Mouse (Mus musculus) midbrain, postnatal 0 days (tissue): ENCODE data around the gene Col23a1. TPM values are rescaled to one million over a fixed set of nuclear protein-coding genes. Genes with fewer than 3 reads are reported as not detected.

ENCODE experiments used
- ATAC-seq: fragments of 200-750 bp; cut with Nextera tagmentation; 2 replicates; pipeline ENCODE4 v1.8.0; 2017; ENCODE audit warnings: moderate number of reproducible peaks, mild to moderate bottlenecking, moderate TSS enrichment, moderate library complexity; ENCODE audit not compliant: low FRiP score
- DNase-seq: peaks from one replicate; pipeline ENCODE4 v3.0.0-alpha.2; 2015; ENCODE audit warnings: low spot score
- H3K27ac ChIP-seq: fragments of 300-500 bp; sonication (generic); 2 replicates; pipeline ENCODE4 v1.5.1; 2014; ENCODE audit warnings: low read depth, mild to moderate bottlenecking, low read length, mixed read lengths
- H3K27me3 ChIP-seq: fragments of 300-500 bp; sonication (generic); 2 replicates; pipeline ENCODE4 v1.6.1; 2014; ENCODE audit warnings: low read length, control low read depth, mixed read lengths; ENCODE audit not compliant: insufficient read depth
- H3K36me3 ChIP-seq: fragments of 300-500 bp; sonication (generic); 2 replicates; pipeline ENCODE4 v1.6.1; 2014; ENCODE audit warnings: low read length, control low read depth, mixed read lengths; ENCODE audit not compliant: insufficient read depth
- H3K4me1 ChIP-seq: fragments of 300-500 bp; sonication (generic); 2 replicates; pipeline ENCODE4 v1.6.1; 2014; ENCODE audit warnings: mild to moderate bottlenecking, control low read depth, antibody characterized with exemption, low read length, mixed read lengths; ENCODE audit not compliant: insufficient read depth
- H3K4me2 ChIP-seq: fragments of 300-500 bp; sonication (generic); 2 replicates; pipeline ENCODE4 v1.6.1; 2014; ENCODE audit warnings: low read depth, mild to moderate bottlenecking, low read length, mixed read lengths; ENCODE audit not compliant: poor library complexity, severe bottlenecking
- H3K4me3 ChIP-seq: fragments of 300-500 bp; sonication (generic); 2 replicates; pipeline ENCODE4 v1.5.1; 2014; ENCODE audit warnings: low read depth, mild to moderate bottlenecking, low read length, moderate library complexity
- H3K9ac ChIP-seq: fragments of 300-500 bp; sonication (generic); replicated peaks from 2 replicates; pipeline ENCODE4 v1.6.1; 2014; ENCODE audit warnings: mild to moderate bottlenecking, low read length, moderate library complexity, mixed read lengths; ENCODE audit not compliant: poor library complexity, severe bottlenecking
- H3K9me3 ChIP-seq: fragments of 300-500 bp; sonication (generic); 2 replicates; pipeline ENCODE4 v1.6.1; 2016; ENCODE audit warnings: low read length, control low read depth
- CTCF ChIP-seq: IDR thresholded peaks from 2 replicates; pipeline ENCODE4 v1.5.1; 2016; ENCODE audit warnings: antibody characterized with exemption, mild to moderate bottlenecking
- WGBS: fragments of 180-500 bp; shearing (Covaris S2); extraction: QIAGEN DNeasy Blood & Tissue Kit; methylation state at CpG from one replicate; pipeline ENCODE4 v1.1.7; 2014; 5-methylcytosine and 5-hydroxymethylcytosine counted together
- polyA plus RNA-seq: library from polyadenylated mRNA; unstranded; fragments of >200 nt; fragmentation: Nextera tagmentation; extraction: Ambion mirVana; gene quantifications from 2 replicates; pipeline ENCODE4 v1.2.1, GENCODE M21; 2015
- total RNA-seq: library from RNA; depleted of rRNA; stranded (reverse); fragments of >200 nt; gene quantifications from 2 replicates; pipeline ENCODE4 v1.2.3, GENCODE M21; 2014

The Col23a1 gene
- total and polyA plus RNA-seq, 2 experiments from 2014 or later = 4.5 to 13.5 TPM

DNA sequence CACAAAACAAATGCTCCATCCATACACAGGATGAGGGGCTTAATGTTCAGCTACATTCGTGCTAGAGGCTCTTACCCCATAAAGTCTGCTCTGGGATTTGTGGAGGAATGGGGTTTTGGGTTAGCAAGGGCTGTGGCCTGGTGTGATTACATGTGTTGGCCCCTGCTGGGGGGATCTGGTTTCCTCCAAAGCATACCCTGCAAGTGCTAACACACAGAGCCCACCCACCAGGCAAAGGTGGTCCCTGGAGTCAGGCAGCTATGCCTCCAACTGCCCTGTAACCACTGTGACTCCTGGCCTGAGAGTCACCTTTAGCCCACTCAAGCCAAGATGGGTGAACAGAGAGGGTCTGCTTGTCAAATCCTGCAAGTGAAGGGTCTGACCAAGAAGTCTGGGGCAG is 82.2 kb downstream of the Col23a1 start:
- Histone ChIP-seq H3K9me3 (no peaks in the 10 kb centered on the region), H3K9ac (no peak overlapping the region), H3K4me3 (no peak overlapping the region), H3K36me3 (no peaks in the 10 kb centered on the region), H3K4me1 (no peaks in the 10 kb centered on the region), H3K27me3 (no peaks in the 10 kb centered on the region), H3K4me2 (no peak overlapping the region), H3K27ac (no peak overlapping the region)
- TF ChIP-seq CTCF = no peak
- DNase-seq = no peak
- 62% methylated on average over 1 of the region's 1 CpGs for WGBS
- no peak for ATAC-seq

DNA sequence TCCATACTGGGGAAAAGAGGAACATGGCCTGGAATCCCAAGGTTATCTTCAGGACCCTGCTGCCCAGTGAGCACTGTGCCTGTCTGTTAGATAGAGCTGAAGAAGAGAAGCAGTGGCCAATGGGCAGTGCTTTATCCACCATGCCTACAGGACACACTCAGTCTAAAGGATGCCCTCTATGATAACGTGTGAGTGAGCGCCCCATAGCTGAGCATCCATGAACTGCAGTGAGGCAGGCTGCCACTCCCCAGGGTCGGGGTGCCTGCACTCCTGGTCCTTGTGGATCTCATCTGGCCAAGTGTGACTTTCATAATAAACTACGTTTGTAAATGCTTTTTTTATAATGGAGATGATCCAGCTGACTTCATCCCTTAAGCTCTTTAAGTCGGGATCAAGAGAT is 87.5 kb downstream of the Col23a1 start:
- no peak for DNase-seq
- no peak for ATAC-seq
- H3K4me3 ChIP-seq = no peak overlapping the region
- H3K9me3 ChIP-seq = no peaks in the 10 kb centered on the region
- H3K4me2 ChIP-seq = no peak overlapping the region
- 35% methylated on average over 5 of the region's 5 CpGs for WGBS
- H3K9ac ChIP-seq = no peak overlapping the region
- TF ChIP-seq CTCF = no peak
- no peak overlapping the region for H3K27ac ChIP-seq
- no peaks in the 10 kb centered on the region for H3K27me3 ChIP-seq
- no peaks in the 10 kb centered on the region for H3K4me1 ChIP-seq
- H3K36me3 ChIP-seq = no peaks in the 10 kb centered on the region

DNA sequence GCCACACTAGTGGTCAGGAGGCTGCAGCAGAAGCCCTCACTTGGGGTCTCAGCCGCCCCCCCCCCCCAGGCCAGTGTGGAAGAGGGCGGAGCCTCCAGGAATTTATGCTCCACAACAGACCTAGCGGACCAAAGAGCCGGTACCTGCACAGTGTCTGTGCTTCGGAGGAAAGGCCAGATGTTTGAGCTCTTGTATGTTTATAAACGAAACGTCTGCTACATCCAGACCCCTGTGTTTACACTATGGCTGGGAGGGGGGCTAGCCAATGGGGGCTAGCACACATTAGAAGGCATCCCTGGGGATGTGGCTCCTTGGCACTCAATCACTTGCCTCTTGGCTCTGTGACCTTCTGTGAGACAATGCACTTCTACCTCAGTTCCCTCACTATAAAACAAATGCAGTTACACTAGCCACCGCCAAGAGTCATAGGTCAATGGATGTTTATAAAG is 99.2 kb downstream of the Col23a1 start:
- ATAC-seq = no peak
- no peaks in the 10 kb centered on the region; the same call in 1 of the 2 replicates for H3K4me1 ChIP-seq
- no peaks in the 10 kb centered on the region for H3K36me3 ChIP-seq
- H3K27me3 ChIP-seq = no peaks in the 10 kb centered on the region
- H3K4me2 ChIP-seq = no peak overlapping the region
- H3K9ac ChIP-seq = no peak overlapping the region
- DNase-seq = no peak
- TF ChIP-seq CTCF = no peak
- H3K9me3 ChIP-seq = no peaks in the 10 kb centered on the region
- H3K4me3 ChIP-seq = no peak overlapping the region
- WGBS = 66% methylated on average over 8 of the region's 8 CpGs
- no peak overlapping the region for H3K27ac ChIP-seq

DNA sequence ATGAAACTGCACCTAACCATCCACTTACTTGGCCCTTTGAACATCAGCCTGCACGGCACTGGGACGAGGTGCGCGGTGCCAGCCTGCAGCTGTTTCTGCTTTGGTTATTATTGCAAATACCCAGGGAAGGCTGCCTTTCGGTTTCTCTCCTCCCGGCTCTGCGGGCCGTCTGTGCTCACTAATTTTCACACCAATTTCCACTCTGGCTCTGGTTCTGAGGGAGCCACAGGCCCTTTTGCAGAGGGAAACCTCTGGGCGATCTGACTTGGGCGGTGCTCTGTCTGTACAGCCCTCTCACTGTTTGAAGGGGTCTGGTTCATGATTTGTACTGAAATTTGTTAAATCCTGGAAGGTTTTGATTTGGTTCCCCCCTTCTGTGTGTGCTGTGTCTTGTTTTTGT is 100.0 kb downstream of the Col23a1 start:
- TF ChIP-seq CTCF = no peak
- Histone ChIP-seq H3K9ac (no peak overlapping the region), H3K27me3 (no peaks in the 10 kb centered on the region), H3K4me2 (no peak overlapping the region), H3K27ac (no peak overlapping the region), H3K4me3 (no peak overlapping the region), H3K9me3 (no peaks in the 10 kb centered on the region), H3K36me3 (no peaks in the 10 kb centered on the region), H3K4me1 (no peaks in the 10 kb centered on the region; the same call in 1 of the 2 replicates)
- ATAC-seq (no peak), DNase-seq (no peak)
- 64% methylated on average over 10 of the region's 10 CpGs for WGBS

DNA sequence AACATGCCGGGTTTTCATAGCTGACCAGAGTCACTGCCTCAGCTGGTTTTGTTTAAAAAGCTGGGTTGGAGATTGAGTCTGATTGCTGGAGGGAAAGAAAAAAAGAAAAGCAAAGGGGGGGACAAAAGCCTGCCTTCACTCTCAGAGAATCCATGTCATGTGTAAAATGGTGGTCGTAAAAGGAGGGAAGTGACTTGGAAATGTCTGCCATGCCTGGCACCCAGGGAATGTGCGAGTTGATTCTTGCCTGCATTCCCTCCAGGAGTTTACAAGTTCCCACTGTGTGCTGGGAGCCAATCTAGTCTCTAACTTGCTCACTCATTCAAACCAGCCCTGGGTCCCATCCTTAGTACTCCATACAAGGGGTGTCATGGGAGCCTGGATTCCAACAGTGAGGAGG is 100.8 kb downstream of the Col23a1 start:
- H3K27ac ChIP-seq = no peak overlapping the region
- TF ChIP-seq CTCF = no peak
- no peak overlapping the region for H3K9ac ChIP-seq
- ATAC-seq (no peak), DNase-seq (no peak)
- H3K4me1 ChIP-seq = no peaks in the 10 kb centered on the region; the same call in 1 of the 2 replicates
- H3K4me3 ChIP-seq = no peak overlapping the region
- no peaks in the 10 kb centered on the region for H3K9me3 ChIP-seq
- H3K36me3 ChIP-seq = no peaks in the 10 kb centered on the region
- 73% methylated on average over 3 of the region's 3 CpGs for WGBS
- H3K27me3 ChIP-seq = no peaks in the 10 kb centered on the region
- no peak overlapping the region for H3K4me2 ChIP-seq

DNA sequence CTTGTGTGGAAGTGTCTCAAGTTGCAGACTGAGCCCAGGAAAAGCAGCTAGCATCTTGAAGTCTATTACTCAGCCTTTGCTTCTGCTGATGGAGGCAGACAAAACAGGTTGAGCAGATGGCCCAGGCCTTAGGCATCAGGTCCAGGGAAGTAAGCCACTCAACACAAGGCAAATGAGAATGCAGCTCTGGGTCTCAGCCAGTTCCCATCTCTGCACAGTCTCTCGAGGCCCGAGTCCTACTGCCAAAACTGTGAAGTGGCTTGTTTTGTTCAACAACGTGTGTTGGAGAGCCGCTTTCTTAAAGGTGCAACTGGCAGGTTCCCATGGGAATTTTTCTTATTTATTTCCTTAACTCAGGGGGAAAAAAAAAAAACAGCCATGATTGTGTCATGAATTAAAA is 101.8 kb downstream of the Col23a1 start:
- Histone ChIP-seq H3K9me3 (no peaks in the 10 kb centered on the region), H3K27me3 (no peaks in the 10 kb centered on the region), H3K36me3 (no peaks in the 10 kb centered on the region), H3K4me1 (no peaks in the 10 kb centered on the region; the same call in 1 of the 2 replicates), H3K27ac (no peak overlapping the region), H3K4me3 (no peak overlapping the region), H3K9ac (no peak overlapping the region), H3K4me2 (no peak overlapping the region)
- 73% methylated on average over 4 of the region's 4 CpGs for WGBS
- DNase-seq = peak; percentile 83
- no peak for TF ChIP-seq CTCF
- ATAC-seq = no peak
